Mouse (Mus musculus) left cerebral cortex, postnatal 10 days (tissue): ENCODE data around the gene Psg17. TPM values are rescaled to one million over a fixed set of nuclear protein-coding genes. Genes with fewer than 3 reads are reported as not detected.
"Not testable (repeated sequence)": the region's sequence is repeated elsewhere in the genome, so short reads cannot be mapped to it uniquely, and the experiment has no call there.

Experiments
- DNase-seq, 2 experiments: peaks; one replicate each; pipeline ENCODE4 v3.0.0; 2021 to 2022; ENCODE audit warnings: low spot score in 2 of 2, mixed read lengths in 1 of 2; ENCODE audit errors: extremely low spot score in 1 of 2
- intact Hi-C: fragments of 180-260 bp; cut with DNase I; formaldehyde crosslinking; loops from one replicate; pipeline ENCODE4 v1.15.1; 2025
- total RNA-seq, 2 experiments: library from RNA; stranded (reverse); gene quantifications; 2 replicates each; pipeline ENCODE4 v1.2.3; 2021

Gene Psg17
- total RNA-seq, 2 experiments from 2014 or later: not detected

DNA sequence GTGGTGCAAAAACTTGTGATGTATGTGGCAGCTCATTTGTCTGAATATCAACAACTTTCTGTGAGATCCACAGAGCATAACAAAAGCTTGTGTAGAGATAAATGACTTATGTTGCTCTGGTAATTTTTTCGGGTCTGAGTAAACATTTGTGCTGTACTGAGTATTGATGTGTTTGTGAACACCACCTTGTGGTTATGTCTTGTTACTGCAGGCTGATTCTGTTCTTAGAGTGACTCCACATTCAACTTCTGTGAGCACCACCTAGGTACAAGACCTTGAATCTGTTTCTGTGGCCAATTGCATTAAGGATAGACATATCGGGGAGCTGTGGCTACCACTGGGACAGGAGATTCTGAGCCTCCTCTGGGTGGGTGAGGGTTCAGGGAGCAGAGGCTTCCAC lies 40.1 kb downstream of the Psg17 start:
- DNase-seq, intact Hi-C loops: not testable (repeated sequence)

- intact Hi-C loops: no loop called here
These were observed 42.0 kb downstream of the Psg17 start for GRCm38 (mm10) chr7:18779337-18779781.

More at GRCm38 (mm10) chr7:18779337-18779781, 42.0 kb downstream of the Psg17 start:
- DNase-seq: no peak

Other genes with a start within 250 kb of the Psg17 start
- gene Psg23, start 205.1 kb downstream of the Psg17 start, total RNA-seq: not detected
- not detected for gene Psg21, start 164.9 kb downstream of the Psg17 start, total RNA-seq
- not detected for gene Psg20, start 135.4 kb downstream of the Psg17 start, total RNA-seq
- gene Psg22, start 103.5 kb downstream of the Psg17 start, total RNA-seq: not detected
- gene Psg19, start 23.1 kb downstream of the Psg17 start, total RNA-seq: not detected
- gene Mill2, start 18.4 kb upstream of the Psg17 start, total RNA-seq: 1 to 10 TPM; 1.3 to 1.5 TPM
- gene Pglyrp1, start 49.7 kb upstream of the Psg17 start, total RNA-seq: 10 to 100 TPM; 26.6 to 28.1 TPM
- 10 to 100 TPM; 12.8 to 13.4 TPM for gene Ccdc61, start 88.8 kb upstream of the Psg17 start, total RNA-seq
- 100 to 1,000 TPM; 114 to 118 TPM for gene Nova2, start 104.3 kb upstream of the Psg17 start, total RNA-seq
- under 1 TPM; 0.71 to 0.95 TPM for gene Nanos2, start 165.8 kb upstream of the Psg17 start, total RNA-seq
- 10 to 100 TPM; 30.8 to 31.7 TPM for gene Mypop, start 169.6 kb upstream of the Psg17 start, total RNA-seq
- 10 to 100 TPM; 44.8 to 46.1 TPM for gene Irf2bp1, start 182.4 kb upstream of the Psg17 start, total RNA-seq
- gene Foxa3, start 201.9 kb upstream of the Psg17 start, total RNA-seq: not detected
- gene Sympk, start 202.8 kb upstream of the Psg17 start, total RNA-seq: 10 to 100 TPM; 85.6 to 87.6 TPM
- under 1 TPM; 0.22 to 0.41 TPM for gene Rsph6a, start 233.1 kb upstream of the Psg17 start, total RNA-seq